In genomic region chr12:83486671-83487461, GRCm38 (mm10) we compare ENCODE assay signal across 8 mouse cellular contexts. TPM values are rescaled to one million over a fixed set of nuclear protein-coding genes. Genes with fewer than 3 reads are reported as not detected.
DNase-seq lines count a peak whose midpoint lies in the region; ATAC-seq lines count a peak whose summit lies in the region.

No protein-coding gene starts in this region.

- 0 out of 2 replicates have a peak, but pooled peaks cover 5% of the 10 kb centered on the region for H3K9me3 ChIP-seq in forebrain, embryonic 14.5 days (replicated peaks; ENCODE audit: control insufficient read depth, low read length)

- H3K4me2 ChIP-seq in forebrain, embryonic 14.5 days (ENCODE audit: low read length): peak overlapping the region; percentile 100

- DNase-seq in MN1 (ENCODE audit: low spot score): peak; percentile 69
- DNase-seq in forebrain, embryonic 14.5 days (ENCODE audit: low spot score): peak; percentile 54
- peak; percentile 68 for DNase-seq in heart, postnatal 4 days
- DNase-seq in layer of hippocampus, postnatal 10 days (ENCODE audit: low spot score in 2 of 2): peak; percentile 44 to 59
- peak; percentile 54 to 55 for DNase-seq in lung, postnatal 4 days
- DNase-seq in right cerebral cortex, postnatal 14 days: peak; percentile 32
- DNase-seq in urinary bladder, postnatal 25 days (ENCODE audit: low spot score): peak; percentile 34

- peak overlapping the region; percentile 72 for H3K9ac ChIP-seq in forebrain, embryonic 14.5 days (ENCODE audit: low read length)

- H3K27ac ChIP-seq in forebrain, embryonic 14.5 days (ENCODE audit: low read depth, low read length): peak overlapping the region; percentile 83

- H3K27me3 ChIP-seq in forebrain, embryonic 14.5 days (replicated peaks; ENCODE audit: control insufficient read depth, insufficient read depth, low read length): peaks cover 9% of the 10 kb centered on the region; the same call in 1 of the 2 replicates

- peak overlapping the region; percentile 65 for H3K4me3 ChIP-seq in forebrain, embryonic 14.5 days (ENCODE audit: low read depth, low read length)

- WGBS in forebrain, embryonic 14.5 days: 1% methylated on average over 67 of the region's 73 CpGs

- no peaks in the 10 kb centered on the region for H3K36me3 ChIP-seq in forebrain, embryonic 14.5 days (ENCODE audit: control insufficient read depth, insufficient read depth, low read length)

- H3K4me1 ChIP-seq in forebrain, embryonic 14.5 days (ENCODE audit: control insufficient read depth, insufficient read depth, low read length): peaks cover 21% of the 10 kb centered on the region

- ATAC-seq in cerebellum, adult (ENCODE audit: insufficient number of reproducible peaks, low FRiP score, low TSS enrichment): peak; percentile 43; the same call in 1 of the 2 replicates
- ATAC-seq in forebrain, embryonic 14.5 days: peak; percentile 71

RNA-seq across cellular contexts. Expression of gene Dpf3, which starts 0.7 kb away (rescaled TPM):
- polyA plus RNA-seq in forebrain, embryonic 14.5 days (2014; fragmentation: Nextera tagmentation; extraction: Ambion mirVana): 7.8 and 9.6 TPM in 2 replicates
- 10 to 100 TPM; 19.6 to 20.2 TPM for total RNA-seq in heart, postnatal 4 days (2021)
- total RNA-seq in layer of hippocampus, postnatal 10 days (2021): 10 to 100 TPM; 22.2 to 26.6 TPM

RNA-seq across cellular contexts. Expression of gene Dcaf4, which starts 33.4 kb away (rescaled TPM):
- polyA plus RNA-seq in forebrain, embryonic 14.5 days (2014; fragmentation: Nextera tagmentation; extraction: Ambion mirVana): 41.9 and 47.2 TPM in 2 replicates
- 10 to 100 TPM; 15.9 to 16.6 TPM for total RNA-seq in heart, postnatal 4 days (2021)
- 10 to 100 TPM; 28.8 to 36.3 TPM for total RNA-seq in layer of hippocampus, postnatal 10 days (2021)

Comparison
In these comparisons a context has a peak if more than half of its experiments do, and no peak if none do; other contexts are left out.
1. Peak in every context shown above with its lines: DNase-seq, ATAC-seq, H3K4me3 ChIP-seq and H3K27ac ChIP-seq.